Mouse (Mus musculus) urinary bladder, postnatal 4 days (tissue): ENCODE data around the gene Kin.

ENCODE experiments used
- DNase-seq, 2 experiments: peaks; one replicate each; pipeline ENCODE4 v3.0.0; 2021 to 2022; ENCODE audit warnings: low spot score in 2 of 2

The Kin gene

DNA sequence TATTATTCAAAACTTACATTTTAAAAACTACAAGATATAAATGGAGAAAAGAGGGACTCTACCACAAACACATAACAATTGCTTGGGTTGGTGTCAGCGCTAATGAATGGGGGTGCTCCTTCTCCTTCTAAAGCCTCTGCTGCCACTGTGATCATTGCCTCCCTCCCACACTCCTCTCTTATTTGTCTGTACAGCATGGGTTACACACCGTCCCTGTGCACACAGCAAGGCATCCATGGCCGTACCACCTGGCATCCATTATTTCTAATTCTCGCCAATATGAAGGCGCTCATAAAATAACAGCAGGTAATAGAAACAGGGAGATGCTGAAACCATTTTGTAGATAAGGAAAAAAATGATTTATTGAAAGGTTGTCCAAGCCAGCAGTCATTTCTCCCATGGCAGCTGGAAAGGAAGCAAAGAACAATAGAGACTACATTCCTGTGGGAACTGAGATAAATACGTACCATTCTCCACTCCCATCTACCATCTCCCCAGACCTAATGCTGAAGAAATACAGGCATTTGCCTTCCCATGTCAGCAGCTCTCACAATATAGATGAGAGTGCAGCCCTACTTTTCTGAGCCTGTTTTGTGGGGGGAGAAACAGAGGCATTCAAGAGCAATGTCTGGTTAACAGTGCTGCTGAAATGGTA, 28.3 kb downstream of the Kin start:
- DNase-seq = no peak

DNA sequence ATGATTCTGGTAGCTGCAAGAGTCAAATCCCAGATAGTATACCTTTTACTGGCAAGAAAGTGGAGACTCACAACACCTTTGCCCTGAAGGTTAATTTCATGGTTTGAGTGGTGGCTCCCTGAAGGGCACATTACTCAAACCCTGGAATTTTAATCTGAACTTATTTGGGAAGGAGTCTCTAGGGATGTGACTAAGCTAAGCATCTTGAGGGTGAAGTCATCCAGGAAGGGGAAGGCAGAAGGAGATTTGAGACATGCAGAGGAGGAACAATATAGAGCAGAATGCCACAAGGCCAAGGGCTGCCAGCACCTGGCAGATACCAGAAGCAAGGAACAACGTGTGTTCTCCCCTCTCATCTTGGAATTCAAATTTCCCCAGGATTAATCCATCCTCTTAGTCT, 38.4 kb downstream of the Kin start:
- DNase-seq = no peak

DNA sequence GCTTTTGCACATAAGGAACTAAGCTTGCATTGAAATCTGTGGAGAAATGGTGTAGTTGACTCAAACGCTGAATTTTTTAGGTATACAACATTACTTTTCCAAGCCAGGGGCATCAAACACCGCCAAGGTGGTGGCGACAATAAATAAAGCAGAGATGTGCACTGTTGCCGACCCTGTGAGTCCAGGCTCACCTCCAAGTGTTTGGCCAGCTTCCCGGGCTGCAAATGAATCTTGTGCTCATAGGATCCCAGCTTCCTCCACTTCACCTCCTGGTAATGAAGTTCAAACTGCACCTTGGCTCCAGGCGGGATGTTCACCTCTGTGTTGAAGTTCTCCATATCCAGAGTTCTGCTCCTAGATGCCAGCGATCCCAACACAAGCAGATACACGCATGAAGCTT, 38.9 kb downstream of the Kin start:
- no peak for DNase-seq

DNA sequence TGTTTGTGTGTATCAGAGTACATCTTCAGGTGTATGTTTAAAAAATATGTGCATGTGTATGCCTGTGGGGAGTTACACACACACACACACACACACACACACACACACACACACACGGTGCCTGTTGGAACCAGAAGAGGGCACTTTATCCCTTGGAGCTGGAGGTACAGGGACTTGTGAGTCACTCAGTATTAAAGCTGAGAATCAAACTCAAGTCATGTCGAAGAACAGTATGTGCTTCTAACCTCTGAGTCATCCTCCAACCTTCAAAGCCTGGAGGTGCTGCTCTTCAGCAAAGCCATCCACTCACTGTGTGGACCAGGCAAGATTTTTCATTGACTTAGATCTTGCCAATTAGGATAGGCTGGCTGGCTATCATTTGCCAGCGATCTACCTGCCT, 41.4 kb downstream of the Kin start:
- no peak for DNase-seq

DNA sequence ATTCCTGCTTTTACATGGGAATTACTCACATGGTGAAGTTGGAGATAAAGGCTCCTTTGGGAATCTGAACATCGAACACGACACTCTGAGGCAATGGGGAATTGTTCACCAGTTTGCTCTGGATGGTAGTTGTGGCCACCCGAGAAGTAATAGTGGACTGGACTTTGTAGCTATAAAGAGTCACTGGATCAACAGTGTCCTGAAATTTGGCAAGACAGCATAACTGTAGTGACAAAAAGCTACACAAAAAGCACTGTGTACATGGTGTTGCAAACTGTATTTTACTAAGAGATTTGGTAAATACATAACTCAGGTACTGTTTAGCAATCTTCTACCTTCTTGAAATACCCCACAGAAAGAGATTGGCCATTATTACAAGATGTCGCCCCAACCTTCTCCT, 45.7 kb downstream of the Kin start:
- DNase-seq = no peak

DNA sequence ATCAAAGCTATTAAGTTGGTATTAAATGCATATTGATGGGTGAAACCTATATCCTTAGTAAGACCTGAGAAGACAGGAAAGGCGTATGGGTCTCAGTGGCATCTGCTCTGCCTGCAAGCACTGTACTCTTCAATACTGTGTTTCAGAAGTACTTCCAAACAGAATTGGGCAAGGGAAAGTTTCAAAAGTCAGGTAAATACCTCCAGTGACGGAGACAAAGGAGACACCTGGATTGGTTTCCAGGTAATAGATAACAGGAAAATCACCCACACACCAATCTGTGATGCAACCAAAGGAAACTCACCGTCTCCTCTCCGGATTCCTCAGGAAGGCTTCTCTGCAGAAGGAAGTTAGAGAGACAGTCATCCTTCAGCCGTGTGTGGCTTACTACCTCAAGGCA, 47.1 kb downstream of the Kin start:
- DNase-seq = no peak

DNA sequence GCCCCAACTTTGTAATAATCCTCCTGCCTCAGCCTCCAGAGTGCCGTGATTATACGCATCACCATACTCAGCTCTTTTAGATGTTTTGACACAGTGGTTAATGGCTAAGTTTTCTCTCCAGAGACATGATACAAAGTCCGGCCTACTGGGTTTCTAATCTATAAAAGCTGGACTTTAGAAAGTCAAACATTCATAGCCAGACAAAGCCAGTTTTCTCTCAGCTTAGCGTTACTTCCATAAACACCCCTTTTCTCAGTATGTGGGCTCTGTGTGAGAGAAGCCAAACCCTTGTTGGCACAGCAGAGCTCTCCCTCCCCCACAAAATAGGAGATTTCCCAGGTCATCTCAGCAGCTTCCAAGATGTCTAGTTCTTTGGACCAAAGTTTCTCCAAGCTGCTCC, 48.2 kb downstream of the Kin start:
- DNase-seq = no peak

DNA sequence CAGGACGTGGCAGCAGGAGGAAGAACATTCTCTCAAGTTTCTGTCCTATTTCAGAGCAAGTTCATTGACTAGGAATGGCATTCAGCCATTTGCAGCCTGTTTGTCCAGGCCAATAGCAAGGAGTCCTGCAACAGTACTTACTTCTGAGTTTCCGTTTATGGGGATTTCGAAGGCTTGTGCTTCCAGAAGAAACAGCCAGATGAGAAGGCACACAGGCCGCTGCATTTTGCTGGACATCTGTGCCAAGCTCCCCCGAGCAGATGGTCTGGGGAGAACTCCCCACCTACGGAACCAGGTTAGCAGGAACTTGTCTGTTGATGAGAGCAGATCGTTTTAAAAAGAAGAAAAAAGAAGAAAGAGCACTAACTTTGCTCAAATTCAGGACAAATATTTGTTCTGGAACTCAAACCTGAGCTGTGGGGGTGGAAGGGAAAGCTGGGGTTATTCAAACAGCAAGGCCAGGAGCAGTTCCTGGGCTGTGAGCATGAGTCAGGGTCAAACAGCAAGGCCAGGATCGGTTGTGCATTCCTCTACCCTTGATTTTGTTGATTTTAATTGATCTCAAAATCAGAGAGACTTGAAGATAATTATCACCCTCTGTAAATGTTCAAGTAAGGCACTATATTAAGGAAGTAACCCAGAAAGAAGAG, 50.1 kb downstream of the Kin start:
- no peak for DNase-seq

DNA sequence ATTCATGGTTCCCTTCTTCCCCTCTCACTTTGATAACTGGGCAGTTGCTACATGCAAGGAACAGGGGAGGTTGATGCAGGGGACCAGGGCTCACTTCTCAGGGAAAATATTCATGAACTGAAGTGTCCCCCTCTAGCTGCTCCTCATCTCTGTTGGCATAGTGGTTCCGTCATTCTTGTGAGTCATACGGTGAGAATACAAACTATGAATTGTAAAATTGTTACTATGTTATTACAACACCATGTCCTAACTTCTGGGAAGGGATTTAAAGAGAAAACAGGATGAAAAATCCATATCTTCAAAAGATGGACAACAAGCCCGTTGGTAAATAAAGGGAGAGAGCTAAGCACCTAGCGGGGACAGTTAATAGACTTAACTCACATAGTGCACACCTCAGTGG, 50.9 kb downstream of the Kin start, which contains the start of gene Itih2:
Gene Itih2 (minus strand): TSS at position 101 of the 400 bp plus-strand sequence.
- no peak for DNase-seq

DNA sequence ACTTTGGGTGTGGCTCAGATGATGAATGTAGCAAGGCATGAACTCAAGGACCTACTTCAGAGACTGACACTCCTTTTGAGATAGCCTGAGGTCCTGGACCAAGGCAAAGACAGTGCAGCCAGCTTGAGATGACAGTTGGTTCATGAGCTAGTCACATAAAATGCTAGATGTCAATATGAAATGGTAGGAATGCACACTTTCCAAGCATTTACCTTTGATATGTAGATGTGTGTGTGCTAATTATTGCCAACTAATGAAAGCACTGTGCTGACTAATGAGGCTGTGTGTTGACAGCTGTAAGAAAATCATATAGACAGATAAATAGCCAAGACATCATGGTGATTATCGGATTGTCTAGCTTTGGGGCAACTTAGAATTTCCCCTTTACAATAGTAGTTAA, 51.7 kb downstream of the Kin start:
- no peak for DNase-seq

DNA sequence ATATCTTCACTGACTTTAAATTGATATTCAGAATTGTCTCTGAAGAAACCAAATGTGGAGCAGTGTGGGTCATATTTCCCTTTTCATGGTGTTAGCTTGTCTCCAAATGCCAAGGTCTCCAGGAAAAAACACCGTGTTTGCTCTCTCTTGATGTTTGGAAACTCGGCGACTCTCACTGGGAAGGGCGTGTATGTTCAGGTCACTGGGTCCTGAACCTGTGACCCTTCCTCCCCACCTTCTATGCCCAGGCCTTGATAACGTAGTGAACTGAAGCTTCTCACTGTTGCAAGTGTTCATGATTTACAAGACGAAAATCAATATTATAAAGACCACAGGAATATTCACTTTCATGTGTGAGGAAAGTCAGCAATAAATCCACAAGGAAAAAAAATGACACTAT, 53.5 kb downstream of the Kin start:
- no peak for DNase-seq

DNA sequence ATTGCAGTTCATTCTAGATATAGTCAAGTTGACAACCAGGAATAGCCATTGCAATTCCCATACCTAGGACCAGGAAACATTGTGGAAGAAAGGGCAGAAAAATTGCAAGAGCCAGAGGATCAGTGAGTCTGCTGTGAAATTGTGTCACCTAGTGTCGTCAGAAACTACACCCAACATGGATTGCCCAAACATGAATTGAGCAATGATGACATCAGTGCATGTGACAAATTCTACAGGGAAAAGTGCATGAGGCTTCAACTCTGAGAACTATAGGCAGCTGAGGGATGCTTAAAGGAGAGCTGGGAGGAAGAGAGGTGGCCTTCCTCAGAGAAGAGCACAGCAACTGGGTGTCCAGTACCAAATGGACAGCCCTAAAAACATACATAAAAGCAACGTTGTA, 56.9 kb downstream of the Kin start:
- DNase-seq = no peak

DNA sequence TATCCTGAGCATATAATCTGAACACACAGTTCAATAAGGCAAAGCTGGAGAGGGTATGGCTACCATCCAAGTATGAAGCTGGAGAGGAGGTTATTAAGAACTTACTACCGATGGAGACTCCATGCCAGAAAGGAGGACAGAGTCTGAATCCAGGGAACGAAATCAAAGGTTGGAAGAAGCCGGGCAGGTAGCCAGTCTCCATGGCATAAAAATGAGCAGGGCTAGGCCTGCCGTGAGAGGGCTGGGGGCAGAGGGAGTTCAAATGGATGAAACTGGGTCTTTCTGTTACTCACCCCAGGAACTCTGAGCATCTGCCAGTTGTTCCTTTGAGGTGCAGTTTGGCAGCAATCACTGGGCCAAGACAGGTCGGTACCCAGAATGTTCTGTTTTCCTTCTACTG, 60.1 kb downstream of the Kin start:
- no peak for DNase-seq
